Mouse (Mus musculus): Measurements from ENCODE around the gene Tmeff2. TPM values are rescaled to one million over a fixed set of nuclear protein-coding genes. Genes with fewer than 3 reads are reported as not detected.

The Tmeff2 gene
- polyA plus RNA-seq, 1 experiment from 2014 or later, result 1.6 TPM

- Histone ChIP-seq H3K4me3 (no peak overlapping the region), H3K4me1 (replicated peaks) (no peaks in the 10 kb centered on the region), H3K27me3 (no peaks in the 10 kb centered on the region), H3K9ac (no peak overlapping the region), H3K9me3 (replicated peaks) (no peaks in the 10 kb centered on the region), H3K36me3 (no peaks in the 10 kb centered on the region), H3K27ac (no peak overlapping the region), H3K4me2 (no peak overlapping the region)
- ATAC-seq (replicated peaks; ENCODE audit: insufficient number of reproducible peaks, insufficient read depth, low FRiP score, low read depth), result no peak
- WGBS, result 72% methylated on average over 5 of the region's 5 CpGs
These were observed 215.3 kb downstream of the Tmeff2 start for GRCm38 (mm10) chr1:51115761-51116160.

- no peaks in the 10 kb centered on the region for H3K9me3 ChIP-seq (replicated peaks)
- no peak overlapping the region for H3K4me2 ChIP-seq
- no peak overlapping the region for H3K27ac ChIP-seq
- no peaks in the 10 kb centered on the region for H3K36me3 ChIP-seq
- H3K4me3 ChIP-seq, result no peak overlapping the region
- H3K27me3 ChIP-seq, result no peaks in the 10 kb centered on the region
- no peak overlapping the region for H3K9ac ChIP-seq
- H3K4me1 ChIP-seq (replicated peaks), result no peaks in the 10 kb centered on the region
- 86% methylated on average over 2 of the region's 2 CpGs for WGBS
- ATAC-seq (replicated peaks; ENCODE audit: insufficient number of reproducible peaks, insufficient read depth, low FRiP score, low read depth), result no peak
These were observed 217.4 kb downstream of the Tmeff2 start for GRCm38 (mm10) chr1:51117830-51118229.

GRCm38 (mm10) chr1:51125671-51126424 lies 225.4 kb downstream of the Tmeff2 start:
- Histone ChIP-seq H3K9me3 (replicated peaks) (no peaks in the 10 kb centered on the region), H3K4me2 (no peak overlapping the region), H3K27me3 (no peaks in the 10 kb centered on the region), H3K4me1 (replicated peaks) (no peaks in the 10 kb centered on the region), H3K4me3 (no peak overlapping the region), H3K36me3 (no peaks in the 10 kb centered on the region), H3K9ac (no peak overlapping the region), H3K27ac (no peak overlapping the region)
- WGBS, result 67% methylated on average over 10 of the region's 10 CpGs
- ATAC-seq (replicated peaks; ENCODE audit: insufficient number of reproducible peaks, insufficient read depth, low FRiP score, low read depth), result no peak

- ATAC-seq (replicated peaks; ENCODE audit: insufficient number of reproducible peaks, insufficient read depth, low FRiP score, low read depth), result no peak
- no peak overlapping the region for H3K4me3 ChIP-seq
- H3K4me1 ChIP-seq (replicated peaks), result no peaks in the 10 kb centered on the region
- H3K9ac ChIP-seq, result no peak overlapping the region
- WGBS, result 59% methylated on average over 5 of the region's 5 CpGs
- H3K27ac ChIP-seq, result no peak overlapping the region
- no peaks in the 10 kb centered on the region for H3K9me3 ChIP-seq (replicated peaks)
- H3K4me2 ChIP-seq, result no peak overlapping the region
- H3K27me3 ChIP-seq, result no peaks in the 10 kb centered on the region
- no peaks in the 10 kb centered on the region for H3K36me3 ChIP-seq
These were observed 225.9 kb downstream of the Tmeff2 start for GRCm38 (mm10) chr1:51126425-51126765.

GRCm38 (mm10) chr1:51136792-51137191 lies 236.3 kb downstream of the Tmeff2 start:
- no peaks in the 10 kb centered on the region for H3K36me3 ChIP-seq
- peaks cover 4% of the 10 kb centered on the region; the same call in 1 of the 2 replicates for H3K4me1 ChIP-seq (replicated peaks)
- no peaks in the 10 kb centered on the region for H3K27me3 ChIP-seq
- H3K9ac ChIP-seq, result no peak overlapping the region
- H3K4me2 ChIP-seq, result no peak overlapping the region
- 48% methylated on average over 2 of the region's 2 CpGs for WGBS
- no peak overlapping the region for H3K4me3 ChIP-seq
- no peak for ATAC-seq (replicated peaks; ENCODE audit: insufficient number of reproducible peaks, insufficient read depth, low FRiP score, low read depth)
- H3K9me3 ChIP-seq (replicated peaks), result no peaks in the 10 kb centered on the region
- H3K27ac ChIP-seq, result no peak overlapping the region

- 79% methylated on average over 10 of the region's 10 CpGs for WGBS
- Histone ChIP-seq H3K27ac (no peak overlapping the region), H3K4me3 (no peak overlapping the region), H3K27me3 (no peaks in the 10 kb centered on the region), H3K4me1 (replicated peaks) (peaks cover 4% of the 10 kb centered on the region; the same call in 1 of the 2 replicates), H3K36me3 (no peaks in the 10 kb centered on the region), H3K9ac (no peak overlapping the region), H3K4me2 (no peak overlapping the region), H3K9me3 (replicated peaks) (no peaks in the 10 kb centered on the region)
- ATAC-seq (replicated peaks; ENCODE audit: insufficient number of reproducible peaks, insufficient read depth, low FRiP score, low read depth), result no peak
These were observed 239.2 kb downstream of the Tmeff2 start for GRCm38 (mm10) chr1:51139605-51140004.

GRCm38 (mm10) chr1:51141381-51141780 lies 240.9 kb downstream of the Tmeff2 start:
- no peaks in the 10 kb centered on the region for H3K27me3 ChIP-seq
- 86% methylated on average over 1 of the region's 1 CpGs for WGBS
- H3K4me3 ChIP-seq, result no peak overlapping the region
- H3K4me2 ChIP-seq, result no peak overlapping the region
- ATAC-seq (replicated peaks; ENCODE audit: insufficient number of reproducible peaks, insufficient read depth, low FRiP score, low read depth), result no peak
- H3K36me3 ChIP-seq, result no peaks in the 10 kb centered on the region
- no peaks in the 10 kb centered on the region for H3K9me3 ChIP-seq (replicated peaks)
- H3K9ac ChIP-seq, result no peak overlapping the region
- no peak overlapping the region for H3K27ac ChIP-seq
- 0 out of 2 replicates have a peak, but pooled peaks cover 2% of the 10 kb centered on the region for H3K4me1 ChIP-seq (replicated peaks)

- H3K4me1 ChIP-seq (replicated peaks), result no peaks in the 10 kb centered on the region
- H3K36me3 ChIP-seq, result no peaks in the 10 kb centered on the region
- no peak overlapping the region for H3K9ac ChIP-seq
- no peaks in the 10 kb centered on the region for H3K9me3 ChIP-seq (replicated peaks)
- H3K4me2 ChIP-seq, result no peak overlapping the region
- 78% methylated on average over 3 of the region's 3 CpGs for WGBS
- H3K27ac ChIP-seq, result no peak overlapping the region
- ATAC-seq (replicated peaks; ENCODE audit: insufficient number of reproducible peaks, insufficient read depth, low FRiP score, low read depth), result no peak
- no peak overlapping the region for H3K4me3 ChIP-seq
- H3K27me3 ChIP-seq, result no peaks in the 10 kb centered on the region
These were observed 242.3 kb downstream of the Tmeff2 start for GRCm38 (mm10) chr1:51142729-51143128.

GRCm38 (mm10) chr1:51145693-51146092 lies 245.2 kb downstream of the Tmeff2 start:
- no peak overlapping the region for H3K27ac ChIP-seq
- ATAC-seq (replicated peaks; ENCODE audit: insufficient number of reproducible peaks, insufficient read depth, low FRiP score, low read depth), result no peak
- no peak overlapping the region for H3K4me3 ChIP-seq
- H3K36me3 ChIP-seq, result no peaks in the 10 kb centered on the region
- no peaks in the 10 kb centered on the region for H3K9me3 ChIP-seq (replicated peaks)
- H3K4me2 ChIP-seq, result no peak overlapping the region
- no peak overlapping the region for H3K9ac ChIP-seq
- 68% methylated on average over 4 of the region's 4 CpGs for WGBS
- peaks cover 17% of the 10 kb centered on the region for H3K4me1 ChIP-seq (replicated peaks)
- no peaks in the 10 kb centered on the region for H3K27me3 ChIP-seq

GRCm38 (mm10) chr1:51148481-51149137 lies 248.2 kb downstream of the Tmeff2 start:
- Histone ChIP-seq H3K27me3 (no peaks in the 10 kb centered on the region), H3K27ac (peak overlapping the region; percentile 39), H3K9ac (no peak overlapping the region), H3K4me1 (replicated peaks) (peaks cover 33% of the 10 kb centered on the region), H3K4me2 (peak overlapping the region; percentile 16; the same call in 1 of the 2 replicates), H3K9me3 (replicated peaks) (no peaks in the 10 kb centered on the region), H3K4me3 (no peak overlapping the region), H3K36me3 (no peaks in the 10 kb centered on the region)
- WGBS, result 36% methylated on average over 9 of the region's 9 CpGs
- ATAC-seq (replicated peaks; ENCODE audit: insufficient number of reproducible peaks, insufficient read depth, low FRiP score, low read depth), result peak; percentile 78

GRCm38 (mm10) chr1:51149488-51149887 lies 249.0 kb downstream of the Tmeff2 start:
- ATAC-seq (replicated peaks; ENCODE audit: insufficient number of reproducible peaks, insufficient read depth, low FRiP score, low read depth), result peak; percentile 50; the same call in 1 of the 2 replicates
- H3K4me3 ChIP-seq, result no peak overlapping the region
- no peaks in the 10 kb centered on the region for H3K9me3 ChIP-seq (replicated peaks)
- peak overlapping the region; percentile 65 for H3K27ac ChIP-seq
- H3K9ac ChIP-seq, result no peak overlapping the region
- peaks cover 33% of the 10 kb centered on the region for H3K4me1 ChIP-seq (replicated peaks)
- H3K36me3 ChIP-seq, result no peaks in the 10 kb centered on the region
- H3K4me2 ChIP-seq, result 0 out of 2 replicates have a peak overlapping the region, but pooled peaks have one; percentile 13
- WGBS, result 24% methylated on average over 4 of the region's 4 CpGs
- no peaks in the 10 kb centered on the region for H3K27me3 ChIP-seq
